Mouse (Mus musculus): Measurements from ENCODE around the gene Hoxc9. TPM values are rescaled to one million over a fixed set of nuclear protein-coding genes. Genes with fewer than 3 reads are reported as not detected.

Gene Hoxc9
- polyA plus RNA-seq, 2 experiments, result 0.03 TPM; not detected in 1

GRCm38 (mm10) chr15:103015406-103016166, 39.3 kb downstream of the Hoxc9 start:
- Histone ChIP-seq H3K4me2 (ENCODE audit: low read depth) (no peak overlapping the region), H3K27me3 (ENCODE audit: control insufficient read depth, insufficient read depth, low read length) (peaks cover 97% of the 10 kb centered on the region), H3K9me3 (ENCODE audit: control insufficient read depth, low read length) (no peaks in the 10 kb centered on the region), H3K9ac (replicated peaks) (no peak overlapping the region), H3K27ac (no peak overlapping the region), H3K4me1 (replicated peaks; ENCODE audit: control insufficient read depth in 2 of 2, insufficient read depth in 2 of 2, low read length in 1 of 2) (no peaks in the 10 kb centered on the region), H3K4me3 (ENCODE audit: insufficient read depth in 1 of 2, low read depth in 2 of 2, low read length in 2 of 2) (no peak overlapping the region), H3K36me3 (replicated peaks; ENCODE audit: control insufficient read depth, insufficient read depth, low read depth) (no peaks in the 10 kb centered on the region)
- ATAC-seq (ENCODE audit: insufficient read depth), result no peak
- DNase-seq (ENCODE audit: low read depth in 3 of 3, low spot score in 3 of 3), result no peak
- WGBS (ENCODE audit: insufficient replicate concordance), result 9% methylated on average over 19 of the region's 19 CpGs
- no peak for TF ChIP-seq CTCF (IDR thresholded peaks at IDR 0.05; ENCODE audit: low read depth)
- no peak for TF ChIP-seq EP300 (IDR thresholded peaks at IDR 0.05; ENCODE audit: low read depth)

GRCm38 (mm10) chr15:103018636-103019035, 42.4 kb downstream of the Hoxc9 start, which contains the start of gene Hoxc4:
TSS of gene Hoxc4 (plus strand) at chr15:103018934.
- peaks cover 90% of the 10 kb centered on the region for H3K27me3 ChIP-seq (ENCODE audit: control insufficient read depth, insufficient read depth, low read length)
- no peak for DNase-seq (ENCODE audit: low read depth in 3 of 3, low spot score in 3 of 3)
- no peak for TF ChIP-seq CTCF (IDR thresholded peaks at IDR 0.05; ENCODE audit: low read depth)
- no peak for TF ChIP-seq EP300 (IDR thresholded peaks at IDR 0.05; ENCODE audit: low read depth)
- H3K4me2 ChIP-seq (ENCODE audit: low read depth), result no peak within 1 kb of the TSS
- no peak for ATAC-seq (ENCODE audit: insufficient read depth)
- no peak within 1 kb of the TSS for H3K27ac ChIP-seq
- H3K9me3 ChIP-seq (ENCODE audit: control insufficient read depth, low read length), result no peaks in the 10 kb centered on the region
- H3K36me3 ChIP-seq (replicated peaks; ENCODE audit: control insufficient read depth, insufficient read depth, low read depth), result no peaks in the 10 kb centered on the region
- WGBS (ENCODE audit: insufficient replicate concordance), result 24% methylated on average over 9 of the region's 9 CpGs
- no peak within 1 kb of the TSS for H3K9ac ChIP-seq (replicated peaks)
- H3K4me1 ChIP-seq (replicated peaks; ENCODE audit: control insufficient read depth in 2 of 2, insufficient read depth in 2 of 2, low read length in 1 of 2), result no peaks in the 10 kb centered on the region
- no peak within 1 kb of the TSS for H3K4me3 ChIP-seq (ENCODE audit: insufficient read depth in 1 of 2, low read depth in 2 of 2, low read length in 2 of 2)

DNA sequence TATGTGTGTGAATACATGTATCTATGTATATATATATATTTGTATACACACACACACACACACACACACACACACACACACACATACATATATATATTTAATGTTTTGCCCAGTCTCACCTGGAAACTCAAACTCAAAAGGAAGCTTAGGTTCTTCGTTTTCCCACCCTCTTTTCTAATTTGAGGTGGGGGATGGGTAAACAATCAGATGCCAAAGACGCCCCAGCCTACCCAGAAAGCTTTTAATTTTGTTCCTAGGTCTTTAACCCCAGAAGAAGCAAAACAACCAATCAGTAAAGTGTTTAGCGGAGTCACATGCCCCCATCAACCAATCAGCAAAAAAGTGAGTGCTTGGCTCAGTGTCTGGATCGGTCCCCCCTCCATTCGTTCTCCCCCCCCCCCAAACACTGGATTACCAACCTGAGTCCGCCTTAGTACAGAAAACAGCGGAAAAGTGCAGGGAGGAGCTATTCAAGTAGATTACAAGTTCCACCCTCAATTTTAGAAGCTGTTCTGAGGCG, 44.7 kb downstream of the Hoxc9 start:
- DNase-seq (ENCODE audit: low read depth in 3 of 3, low spot score in 3 of 3), result no peak
- no peak overlapping the region for H3K4me3 ChIP-seq (ENCODE audit: insufficient read depth in 1 of 2, low read depth in 2 of 2, low read length in 2 of 2)
- H3K27ac ChIP-seq, result no peak overlapping the region
- no peaks in the 10 kb centered on the region for H3K4me1 ChIP-seq (replicated peaks; ENCODE audit: control insufficient read depth in 2 of 2, insufficient read depth in 2 of 2, low read length in 1 of 2)
- no peaks in the 10 kb centered on the region for H3K9me3 ChIP-seq (ENCODE audit: control insufficient read depth, low read length)
- peaks cover 85% of the 10 kb centered on the region for H3K27me3 ChIP-seq (ENCODE audit: control insufficient read depth, insufficient read depth, low read length)
- H3K36me3 ChIP-seq (replicated peaks; ENCODE audit: control insufficient read depth, insufficient read depth, low read depth), result no peaks in the 10 kb centered on the region
- no peak overlapping the region for H3K4me2 ChIP-seq (ENCODE audit: low read depth)
- no peak overlapping the region for H3K9ac ChIP-seq (replicated peaks)
- no peak for ATAC-seq (ENCODE audit: insufficient read depth)
- WGBS (ENCODE audit: insufficient replicate concordance), result 6% methylated on average over 8 of the region's 8 CpGs
- TF ChIP-seq CTCF (IDR thresholded peaks at IDR 0.05; ENCODE audit: low read depth), result no peak
- TF ChIP-seq EP300 (IDR thresholded peaks at IDR 0.05; ENCODE audit: low read depth), result no peak

- Histone ChIP-seq H3K4me1 (replicated peaks; ENCODE audit: control insufficient read depth in 2 of 2, insufficient read depth in 2 of 2, low read length in 1 of 2) (no peaks in the 10 kb centered on the region), H3K4me3 (ENCODE audit: insufficient read depth in 1 of 2, low read depth in 2 of 2, low read length in 2 of 2) (no peak overlapping the region), H3K36me3 (replicated peaks; ENCODE audit: control insufficient read depth, insufficient read depth, low read depth) (no peaks in the 10 kb centered on the region), H3K27ac (no peak overlapping the region), H3K9me3 (ENCODE audit: control insufficient read depth, low read length) (no peaks in the 10 kb centered on the region), H3K9ac (replicated peaks) (no peak overlapping the region), H3K27me3 (ENCODE audit: control insufficient read depth, insufficient read depth, low read length) (peaks cover 85% of the 10 kb centered on the region), H3K4me2 (ENCODE audit: low read depth) (no peak overlapping the region)
- ATAC-seq (ENCODE audit: insufficient read depth) (no peak), DNase-seq (ENCODE audit: low read depth in 3 of 3, low spot score in 3 of 3) (no peak)
- 9% methylated on average over 8 of the region's 8 CpGs for WGBS (ENCODE audit: insufficient replicate concordance)
- TF ChIP-seq CTCF (IDR thresholded peaks at IDR 0.05; ENCODE audit: low read depth), result no peak
- TF ChIP-seq EP300 (IDR thresholded peaks at IDR 0.05; ENCODE audit: low read depth), result no peak
Observed at GRCm38 (mm10) chr15:103021544-103021943, 45.3 kb downstream of the Hoxc9 start.

GRCm38 (mm10) chr15:103024131-103024530, 47.9 kb downstream of the Hoxc9 start:
- H3K4me3 ChIP-seq (ENCODE audit: insufficient read depth in 1 of 2, low read depth in 2 of 2, low read length in 2 of 2), result no peak overlapping the region
- no peak for ATAC-seq (ENCODE audit: insufficient read depth)
- no peak for TF ChIP-seq CTCF (IDR thresholded peaks at IDR 0.05; ENCODE audit: low read depth)
- TF ChIP-seq EP300 (IDR thresholded peaks at IDR 0.05; ENCODE audit: low read depth), result no peak
- no peaks in the 10 kb centered on the region for H3K4me1 ChIP-seq (replicated peaks; ENCODE audit: control insufficient read depth in 2 of 2, insufficient read depth in 2 of 2, low read length in 1 of 2)
- H3K27me3 ChIP-seq (ENCODE audit: control insufficient read depth, insufficient read depth, low read length), result peaks cover 87% of the 10 kb centered on the region
- H3K4me2 ChIP-seq (ENCODE audit: low read depth), result no peak overlapping the region
- no peaks in the 10 kb centered on the region for H3K9me3 ChIP-seq (ENCODE audit: control insufficient read depth, low read length)
- WGBS (ENCODE audit: insufficient replicate concordance), result 4% methylated on average over 2 of the region's 2 CpGs
- H3K9ac ChIP-seq (replicated peaks), result no peak overlapping the region
- DNase-seq (ENCODE audit: low read depth in 3 of 3, low spot score in 3 of 3), result no peak
- no peak overlapping the region for H3K27ac ChIP-seq
- no peaks in the 10 kb centered on the region for H3K36me3 ChIP-seq (replicated peaks; ENCODE audit: control insufficient read depth, insufficient read depth, low read depth)
